Comparison of ENCODE assay signal across 15 mouse cellular contexts in genomic region chr16:93756622-93757021, GRCm38 (mm10).
"Had no signal": no experiment of that assay in that cellular context is flagged by ENCODE, and none has a peak within 500 bp of the region (broad histone marks: within the 10 kb centered on the region; RNA-seq: fewer than 3 reads in every experiment).

No protein-coding gene starts in this region.

- DNase-seq: lung, adult 18-20 months; lung, embryonic 14.5 days; lung, postnatal 10 days; right cerebral cortex, postnatal 14 days; thymus, adult 2 months; thymus, postnatal 36 days had no signal

- H3K9ac ChIP-seq: liver, embryonic 14.5 days; lung, embryonic 14.5 days; midbrain, embryonic 13.5 days; midbrain, embryonic 15.5 days; neural tube, embryonic 12.5 days; stomach, embryonic 15.5 days had no signal

- H3K27ac ChIP-seq: liver, embryonic 14.5 days; macrophage; midbrain, embryonic 13.5 days; midbrain, embryonic 15.5 days; neural tube, embryonic 12.5 days; stomach, embryonic 15.5 days; stomach, postnatal 0 days had no signal

- H3K9me3 ChIP-seq: megakaryocyte, embryonic 14.5 days; midbrain, embryonic 13.5 days; midbrain, embryonic 15.5 days; neural tube, embryonic 12.5 days; stomach, embryonic 15.5 days had no signal

- ATAC-seq: midbrain, embryonic 13.5 days; midbrain, embryonic 15.5 days had no signal

- H3K27me3 ChIP-seq: midbrain, embryonic 13.5 days; midbrain, embryonic 15.5 days; neural tube, embryonic 12.5 days; stomach, embryonic 15.5 days had no signal

- H3K4me1 ChIP-seq: midbrain, embryonic 13.5 days; midbrain, embryonic 15.5 days; neural tube, embryonic 12.5 days; stomach, embryonic 15.5 days had no signal

- H3K4me2 ChIP-seq: lung, embryonic 14.5 days; midbrain, embryonic 11.5 days; midbrain, embryonic 13.5 days; midbrain, embryonic 15.5 days; neural tube, embryonic 12.5 days; stomach, embryonic 15.5 days had no signal

- H3K36me3 ChIP-seq: stomach, embryonic 15.5 days had no signal

- H3K4me3 ChIP-seq: megakaryocyte, embryonic 14.5 days; midbrain, embryonic 13.5 days; midbrain, embryonic 15.5 days; neural tube, embryonic 12.5 days; stomach, embryonic 15.5 days had no signal
